Mouse (Mus musculus) neutrophil, adult 5-6 weeks (primary cell): ENCODE measurements around the gene Slc31a2. TPM values are rescaled to one million over a fixed set of nuclear protein-coding genes. Genes with fewer than 3 reads are reported as not detected.

Experiments used
- ATAC-seq: fragments of 151-379, 151-347 bp; 2 replicates; pipeline ENCODE4 v1.8.0; 2017; ENCODE audit warnings: mild to moderate bottlenecking, moderate TSS enrichment; ENCODE audit not compliant: insufficient number of reproducible peaks, poor library complexity, low FRiP score, severe bottlenecking; ENCODE audit errors: extremely low read depth
- total RNA-seq: library from RNA; stranded (forward); fragments of 200-1000 nt; gene quantifications from 2 replicates; pipeline ENCODE4 v1.2.3, GENCODE M21; 2017

Gene Slc31a2
- total RNA-seq, 1 experiment from 2014 or later: 13.7 TPM

DNA sequence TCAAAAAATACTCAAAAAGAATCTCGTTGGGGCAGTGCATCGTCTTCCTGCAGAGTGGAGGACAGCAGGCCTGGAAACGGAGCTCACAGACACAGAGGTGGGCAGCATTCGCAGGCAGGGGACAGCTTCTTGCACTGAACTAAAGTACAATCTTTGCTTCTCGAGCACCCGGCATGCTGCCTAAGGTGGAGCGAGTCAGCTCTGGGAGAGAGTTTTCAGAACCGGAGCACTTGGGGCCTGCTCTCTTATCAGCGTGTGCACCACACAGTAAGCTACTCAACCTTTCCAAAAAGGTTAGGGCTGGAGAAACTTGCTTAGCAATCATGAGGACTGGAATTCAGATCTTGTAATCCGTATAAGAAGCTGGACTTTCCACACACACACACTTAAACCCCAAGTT is 14.3 kb downstream of the Slc31a2 start:
- ATAC-seq: no peak

DNA sequence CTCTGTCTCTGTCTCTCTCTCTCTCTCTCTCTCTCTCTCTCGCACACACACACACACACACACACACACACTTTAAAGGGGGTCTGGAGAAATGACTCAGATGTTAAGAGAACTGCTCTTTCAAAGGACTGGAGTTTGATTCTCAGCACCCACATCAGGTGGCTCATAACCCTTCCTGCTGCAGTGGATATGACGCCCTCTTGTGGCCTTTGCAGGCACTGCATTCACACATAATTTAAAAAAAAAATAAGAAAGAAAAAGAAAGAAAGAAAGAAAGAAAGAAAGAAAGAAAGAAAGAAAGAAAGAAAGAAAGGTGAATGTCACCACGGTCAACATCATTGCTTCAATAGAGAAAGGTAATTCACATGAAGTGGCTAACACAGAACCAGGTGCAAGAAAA is 14.9 kb downstream of the Slc31a2 start:
- ATAC-seq: no peak

GRCm38 (mm10) chr4:62278081-62278480 is 15.7 kb downstream of the Slc31a2 start:
- ATAC-seq: no peak

- no peak for ATAC-seq
Measured at GRCm38 (mm10) chr4:62281319-62281718, 19.0 kb downstream of the Slc31a2 start.

DNA sequence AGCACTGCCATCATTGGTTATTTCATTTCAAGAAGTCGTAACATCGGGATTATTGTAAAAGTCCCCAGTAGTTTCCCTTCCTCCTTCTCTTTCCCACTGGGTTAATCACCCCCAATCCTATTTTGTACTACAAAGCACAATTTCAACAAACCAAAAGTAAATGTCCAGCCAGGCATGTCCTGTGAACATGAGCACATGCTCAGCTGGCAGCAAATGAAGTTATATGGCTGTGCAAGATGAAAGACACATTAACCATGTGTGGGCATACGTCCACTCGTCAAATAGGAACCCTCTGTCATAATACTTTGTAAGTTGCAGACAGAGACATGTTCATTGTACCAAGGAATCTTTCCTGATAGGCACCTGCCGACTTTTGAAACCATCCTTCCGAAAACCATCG is 20.6 kb downstream of the Slc31a2 start:
- ATAC-seq: no peak

DNA sequence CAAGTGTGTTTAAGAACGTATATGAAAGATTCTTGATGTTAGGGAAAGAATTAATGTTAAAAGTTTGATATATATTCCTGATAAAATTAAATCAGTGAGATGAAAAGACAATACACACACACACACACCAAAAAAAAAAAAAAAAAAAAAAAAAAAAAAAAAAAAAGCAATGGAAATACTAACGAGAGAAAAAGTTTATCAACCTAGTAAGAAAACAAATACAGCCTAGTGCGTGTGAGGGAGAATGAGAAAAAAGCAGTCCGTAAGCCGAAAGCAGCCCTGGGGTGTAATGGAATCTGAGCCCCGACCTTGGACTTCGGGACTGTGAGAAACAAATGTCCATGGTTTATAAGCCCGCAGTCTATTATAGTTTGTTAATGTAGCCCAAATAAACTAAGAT is 23.2 kb downstream of the Slc31a2 start:
- ATAC-seq: no peak

GRCm38 (mm10) chr4:62286257-62286991 is 24.1 kb downstream of the Slc31a2 start:
- peak; percentile 39; the same call in 1 of the 2 replicates for ATAC-seq

GRCm38 (mm10) chr4:62286992-62287900 is 24.9 kb downstream of the Slc31a2 start:
- ATAC-seq: no peak

GRCm38 (mm10) chr4:62289226-62289625 is 26.9 kb downstream of the Slc31a2 start:
- no peak for ATAC-seq

DNA sequence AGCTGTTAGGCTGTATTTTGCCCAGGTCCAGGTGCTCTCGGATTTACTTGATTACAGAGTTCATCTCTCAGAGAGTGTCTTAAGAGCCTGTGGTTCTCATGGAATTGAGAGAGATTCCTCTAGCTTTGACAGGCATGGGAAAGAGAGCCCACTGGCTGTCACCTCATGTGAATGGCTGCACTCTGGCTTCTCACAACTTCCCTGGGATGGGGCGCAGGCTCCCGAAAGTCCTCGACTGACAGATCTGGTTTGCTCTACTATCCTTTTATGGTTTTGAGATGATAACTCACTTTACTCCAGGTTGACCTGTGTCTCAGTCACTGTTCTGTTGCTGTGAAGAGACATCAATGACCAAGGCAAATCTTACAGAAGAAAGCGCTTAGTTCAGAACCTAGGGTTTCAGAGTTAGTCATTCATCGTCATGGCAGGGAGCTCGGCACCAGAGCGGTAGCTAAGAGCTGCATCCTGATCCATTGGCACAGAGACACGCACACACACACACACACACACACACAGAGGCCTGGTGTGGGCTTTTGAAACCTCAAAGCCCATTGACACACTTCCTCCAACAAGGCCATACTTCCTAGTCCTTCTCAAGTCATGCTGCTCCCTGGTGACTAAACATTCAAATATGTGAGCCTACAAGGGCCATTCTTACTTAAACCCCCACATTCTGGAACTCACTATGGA is 28.6 kb downstream of the Slc31a2 start:
- ATAC-seq: no peak

- no peak for ATAC-seq
Measured at GRCm38 (mm10) chr4:62292461-62293180, 30.3 kb downstream of the Slc31a2 start.

- ATAC-seq: no peak
Measured at GRCm38 (mm10) chr4:62293219-62293861, 31.0 kb downstream of the Slc31a2 start.

DNA sequence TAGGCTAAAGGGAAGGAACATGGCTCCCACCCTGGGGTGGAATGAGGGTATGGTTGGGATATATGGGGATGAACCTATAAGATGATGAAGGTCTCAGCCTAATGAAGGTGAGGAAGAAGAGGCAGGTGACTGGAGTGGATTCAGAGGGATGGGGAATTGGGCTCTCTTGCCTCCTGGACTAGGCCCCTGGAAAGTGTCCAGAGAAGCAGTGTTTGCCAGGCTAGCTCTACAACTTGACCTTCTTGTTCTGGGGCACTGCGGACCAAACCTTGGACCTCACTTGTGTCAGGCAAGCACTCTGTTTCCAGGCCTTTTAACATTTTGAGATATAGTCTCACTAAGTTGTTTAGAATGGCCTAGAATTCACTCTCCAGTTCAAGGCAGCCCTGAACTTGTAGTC is 32.4 kb downstream of the Slc31a2 start:
- no peak for ATAC-seq

DNA sequence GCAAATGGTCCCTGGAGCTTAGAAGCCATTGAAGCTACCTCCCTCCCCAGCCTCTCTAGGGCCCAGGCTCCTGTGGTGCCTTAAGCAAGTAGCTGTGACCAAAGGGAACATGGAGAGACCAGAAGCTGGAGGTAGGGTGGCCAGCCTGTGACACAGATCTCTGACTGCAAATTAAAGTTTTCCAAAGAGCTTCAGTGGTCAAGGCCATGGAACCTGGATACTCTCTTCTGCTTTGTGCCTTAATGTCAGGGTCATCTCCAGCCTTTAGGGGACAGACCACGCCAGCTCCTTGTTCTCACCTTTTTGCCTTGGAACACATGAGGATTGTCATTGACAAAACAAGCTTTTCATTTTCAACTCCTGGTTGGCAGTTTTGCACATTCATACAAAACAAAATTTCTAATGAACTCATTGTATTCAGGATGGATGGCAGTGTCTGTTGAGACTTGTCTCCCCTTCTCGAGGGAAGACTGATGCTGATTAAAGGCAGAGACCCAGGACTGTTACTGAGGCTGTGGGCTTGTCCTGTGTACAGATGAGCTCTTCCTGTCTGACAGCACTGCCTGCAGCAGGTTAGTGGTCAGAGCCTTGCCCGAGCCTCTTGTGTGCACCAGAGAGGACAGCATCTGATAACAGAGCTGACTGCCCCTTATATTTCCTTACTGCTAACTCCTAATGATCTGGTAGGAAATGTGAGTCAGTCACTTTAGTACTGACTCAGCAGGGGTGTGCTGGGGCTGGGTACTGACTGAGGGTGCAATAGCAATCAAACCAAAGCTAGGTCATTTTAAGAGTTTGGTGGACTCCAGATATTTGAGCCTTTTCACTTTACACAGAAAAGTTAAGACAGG is 35.1 kb downstream of the Slc31a2 start:
- no peak for ATAC-seq

- ATAC-seq: no peak
Measured at GRCm38 (mm10) chr4:62300001-62300400, 37.6 kb downstream of the Slc31a2 start.

DNA sequence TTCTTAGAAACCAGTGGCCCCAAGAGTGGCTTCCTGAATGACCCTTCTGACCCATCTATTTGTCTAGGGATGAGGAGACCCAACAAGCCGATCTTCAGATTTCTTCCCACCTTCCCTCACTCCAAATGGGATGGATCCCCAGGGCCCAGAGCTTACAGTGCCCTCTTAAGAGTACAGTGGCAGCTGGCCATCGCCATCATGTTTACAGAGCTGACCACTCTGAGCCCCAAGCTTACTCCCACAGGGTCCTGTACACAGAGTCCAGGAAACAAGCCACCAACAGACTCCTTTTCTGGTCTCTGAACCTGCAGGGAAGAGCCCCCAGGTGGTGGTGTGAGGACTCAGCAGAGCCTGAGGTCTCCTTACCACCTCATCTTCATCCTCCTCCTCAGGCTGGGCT is 40.4 kb downstream of the Slc31a2 start:
- no peak for ATAC-seq

DNA sequence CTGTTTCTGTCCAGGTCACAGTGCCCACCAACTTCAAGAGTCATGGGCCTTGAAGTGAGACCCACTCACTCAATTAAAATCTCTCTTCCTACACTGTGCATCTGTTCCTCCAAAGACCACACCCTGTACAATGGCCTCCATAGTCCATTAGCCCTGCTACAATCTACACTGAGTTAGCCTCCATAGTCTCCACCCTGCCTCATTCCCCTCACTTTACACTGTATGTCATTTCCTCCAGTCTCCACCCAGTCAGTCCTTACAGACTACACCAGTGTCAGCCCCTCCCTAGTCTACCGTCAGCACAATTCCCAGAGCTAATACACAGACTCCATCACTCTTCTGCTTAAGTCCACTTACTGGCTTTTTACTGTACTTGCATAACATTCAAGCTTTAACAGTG is 40.9 kb downstream of the Slc31a2 start:
- ATAC-seq: no peak

DNA sequence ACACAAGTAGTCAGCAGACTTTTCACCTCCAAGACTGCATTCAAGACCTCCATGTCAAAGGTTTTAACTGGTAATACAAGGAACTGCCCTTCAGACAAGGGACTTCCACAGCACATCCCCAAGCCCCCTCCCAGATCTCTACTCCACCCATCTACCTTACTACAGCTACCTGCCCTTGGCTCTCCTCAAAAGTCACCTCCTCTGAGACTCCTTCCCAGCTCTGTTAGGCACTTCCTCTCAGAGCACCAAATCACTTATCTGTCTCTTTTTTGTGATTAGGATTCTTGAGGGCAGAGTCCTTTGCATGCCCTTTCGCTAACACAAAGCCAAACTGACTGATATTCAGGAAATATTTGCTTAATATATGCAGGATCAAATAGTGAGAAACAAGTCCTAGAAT is 43.9 kb downstream of the Slc31a2 start:
- ATAC-seq: no peak
